Mouse (Mus musculus) kidney, postnatal 4 days (tissue): Measurements from ENCODE around the gene Smarca4.
"Not testable (repeated sequence)": the region's sequence is repeated elsewhere in the genome, so short reads cannot be mapped to it uniquely, and the experiment has no call there.

Source experiments
- DNase-seq, 2 experiments: peaks; one replicate each; pipeline ENCODE4 v3.0.0; 2021; ENCODE audit warnings: mixed read lengths in 2 of 2

The Smarca4 gene

DNA sequence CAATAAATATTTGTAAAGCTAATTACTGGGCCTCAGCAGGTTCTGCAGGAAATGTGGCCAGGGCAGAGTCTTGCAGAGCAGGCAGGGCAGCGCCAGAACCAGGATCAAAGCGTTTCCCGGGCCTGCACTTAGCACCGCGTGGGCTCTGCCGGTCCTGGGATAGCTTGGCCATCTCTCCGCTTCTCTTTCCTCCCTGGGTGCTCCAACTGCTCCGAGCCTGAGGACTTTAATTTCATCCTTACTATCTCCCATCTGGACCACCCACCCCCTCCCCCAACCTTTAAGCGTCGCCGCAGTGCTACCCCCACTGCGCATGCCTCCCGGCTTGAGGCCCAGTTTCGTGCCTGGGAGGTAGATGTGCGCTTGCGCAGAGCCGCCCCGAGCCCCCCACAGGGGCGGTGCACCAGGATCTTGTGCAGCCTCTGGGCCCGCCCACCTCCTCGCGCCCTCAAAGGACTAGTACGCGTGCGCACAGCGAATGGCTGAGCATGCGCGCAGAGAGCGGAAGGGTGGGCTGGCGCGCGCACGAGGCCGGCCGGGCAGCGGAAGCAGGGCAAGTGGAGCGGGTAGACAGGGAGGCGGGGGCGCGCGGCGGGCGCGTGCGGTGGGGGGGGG lies at the start of gene Smarca4:
Gene Smarca4, plus strand, starts transcription at position 553 of the 615 bp plus-strand sequence.
- DNase-seq, result peak; percentile 99 to 100

DNA sequence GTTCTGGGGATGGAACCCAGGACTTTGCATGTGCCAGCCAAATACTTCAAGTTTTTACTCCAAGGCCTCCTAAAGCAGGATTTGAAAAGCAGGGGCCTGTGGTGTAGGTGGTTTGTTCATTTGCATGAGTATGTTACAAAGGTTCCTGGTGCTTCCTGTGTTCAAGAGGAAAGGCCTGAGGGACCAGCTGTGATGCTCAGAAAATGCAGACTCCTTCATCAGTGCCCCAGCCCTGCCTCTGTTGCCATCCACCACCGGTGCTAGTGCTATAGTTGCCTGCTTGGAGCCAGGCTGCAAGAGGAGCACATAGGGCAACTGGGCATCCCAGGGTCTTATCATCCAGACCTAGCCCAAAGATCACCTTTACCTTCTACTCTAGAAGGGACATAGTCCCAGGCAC lies 49.4 kb upstream of the Smarca4 start:
- DNase-seq, result no peak

DNA sequence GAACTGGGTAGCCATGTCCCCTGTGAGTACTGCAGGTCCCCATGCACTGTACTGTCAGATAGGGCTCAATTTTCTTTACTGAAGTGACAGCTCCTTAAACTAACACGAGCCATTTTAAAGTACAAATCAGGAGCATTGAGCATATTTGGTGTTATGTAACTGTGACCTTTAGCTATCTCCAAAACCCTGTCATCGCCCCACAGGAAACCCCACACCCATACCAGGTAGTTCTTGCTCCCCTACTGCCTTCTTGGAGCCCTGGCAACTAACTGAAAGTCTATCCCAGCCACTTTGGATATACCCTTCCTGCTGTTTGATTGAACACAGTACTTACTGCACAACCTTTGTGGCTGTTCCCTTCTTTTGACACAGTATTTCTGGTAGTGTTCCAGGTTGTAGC lies 48.9 kb upstream of the Smarca4 start:
- DNase-seq, result no peak

DNA sequence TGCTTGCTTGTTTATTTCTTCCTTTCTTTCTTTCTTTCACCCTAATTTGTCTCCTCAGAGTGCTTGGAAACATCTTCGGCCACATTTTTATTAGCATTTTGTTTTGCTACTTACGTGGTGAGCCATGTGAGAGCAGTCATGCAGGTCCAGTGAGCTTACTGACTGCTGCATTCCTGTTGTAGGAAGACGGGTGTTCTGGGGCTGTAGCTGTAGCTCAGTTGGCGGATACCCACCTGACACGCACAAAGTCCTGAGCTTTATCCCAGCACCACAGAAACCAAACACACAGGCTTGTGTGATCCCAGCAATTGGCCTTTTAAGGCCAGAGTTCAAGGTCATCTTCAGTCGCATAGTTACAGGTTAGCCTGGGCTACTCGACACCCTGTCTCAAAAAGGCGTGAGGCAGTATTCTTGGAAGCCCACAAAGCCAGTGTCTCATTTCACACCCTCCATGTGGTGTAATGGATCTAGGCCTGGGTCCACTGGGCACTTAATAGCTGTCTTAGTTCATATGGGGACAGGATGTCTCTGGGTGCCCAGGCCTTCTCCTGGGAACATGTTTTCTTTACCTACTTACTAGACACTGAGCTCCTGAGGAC lies 47.2 kb upstream of the Smarca4 start:
- DNase-seq, result no peak

DNA sequence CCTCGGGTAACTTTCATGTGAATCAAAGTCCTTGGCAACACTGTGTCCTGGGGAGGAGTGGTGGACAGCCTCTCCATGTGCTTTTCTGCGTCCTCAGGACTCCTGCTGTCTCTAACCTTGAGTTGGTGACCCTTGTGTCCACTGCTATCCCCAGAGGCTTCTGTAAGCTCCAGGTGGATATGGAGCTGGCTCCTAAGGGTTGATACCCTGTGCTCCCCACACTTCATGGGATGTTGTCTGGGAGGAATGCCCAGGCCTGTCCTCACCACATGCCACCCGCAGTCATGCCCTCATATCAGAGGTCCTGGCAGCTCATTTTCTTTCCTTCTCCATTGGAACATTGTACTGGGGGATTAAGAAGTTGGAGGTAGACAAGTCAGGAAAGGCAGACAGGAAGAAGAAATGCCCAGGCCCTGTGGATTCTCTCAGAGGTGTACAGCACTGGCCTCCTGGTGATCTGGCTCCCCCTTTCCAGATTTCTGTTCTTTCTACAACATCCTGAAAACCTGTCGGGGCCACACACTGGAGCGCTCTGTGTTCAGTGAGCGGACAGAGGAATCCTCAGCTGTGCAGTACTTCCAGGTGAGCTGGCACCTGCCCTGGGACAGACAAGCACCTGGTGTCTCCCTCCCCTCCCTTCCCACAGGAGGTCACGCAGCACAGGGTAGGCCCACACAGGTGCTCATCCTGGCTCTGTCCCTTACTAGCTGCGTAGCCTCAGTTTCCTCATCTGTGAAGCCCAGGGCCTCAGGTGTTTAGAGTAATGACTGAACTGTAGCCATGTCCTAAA lies 41.8 kb upstream of the Smarca4 start:
- no peak for DNase-seq

DNA sequence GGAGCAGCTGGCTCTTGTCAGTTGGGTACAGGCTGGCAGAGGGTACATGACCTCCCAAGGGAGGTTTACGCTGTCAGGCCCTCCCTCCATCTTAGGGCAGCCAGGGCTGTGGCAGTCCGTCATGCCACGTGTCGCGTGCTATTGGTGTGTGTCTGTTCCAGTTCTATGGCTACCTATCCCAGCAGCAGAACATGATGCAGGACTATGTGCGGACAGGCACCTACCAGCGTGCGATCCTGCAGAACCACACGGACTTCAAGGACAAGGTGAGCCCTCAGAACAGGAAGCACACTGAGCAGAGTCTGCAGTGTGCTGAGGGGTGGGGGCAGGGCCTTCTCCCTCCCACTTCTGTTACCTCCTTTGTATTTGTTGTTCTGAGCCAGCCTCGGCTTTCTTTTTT lies 40.7 kb upstream of the Smarca4 start:
- no peak for DNase-seq

DNA sequence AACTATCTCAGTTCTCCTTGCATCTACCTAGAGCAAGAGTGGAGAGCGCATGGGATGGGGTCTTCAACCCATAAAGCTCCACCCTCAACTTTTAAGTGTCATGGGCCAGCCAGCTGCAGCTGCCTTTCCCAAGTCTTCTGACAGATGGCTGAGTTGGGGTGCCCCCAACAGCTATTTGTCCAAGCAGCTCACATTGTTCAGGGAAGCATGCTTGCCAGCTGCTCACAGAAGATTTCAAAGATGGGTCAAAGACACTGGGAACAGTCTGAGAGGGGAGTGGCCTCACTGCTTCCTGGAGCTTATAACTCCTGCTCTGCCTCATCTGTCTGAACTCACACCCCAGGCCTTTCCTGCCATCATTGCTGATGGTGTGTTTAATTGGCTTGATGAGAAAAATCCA lies 39.7 kb upstream of the Smarca4 start:
- no peak for DNase-seq

DNA sequence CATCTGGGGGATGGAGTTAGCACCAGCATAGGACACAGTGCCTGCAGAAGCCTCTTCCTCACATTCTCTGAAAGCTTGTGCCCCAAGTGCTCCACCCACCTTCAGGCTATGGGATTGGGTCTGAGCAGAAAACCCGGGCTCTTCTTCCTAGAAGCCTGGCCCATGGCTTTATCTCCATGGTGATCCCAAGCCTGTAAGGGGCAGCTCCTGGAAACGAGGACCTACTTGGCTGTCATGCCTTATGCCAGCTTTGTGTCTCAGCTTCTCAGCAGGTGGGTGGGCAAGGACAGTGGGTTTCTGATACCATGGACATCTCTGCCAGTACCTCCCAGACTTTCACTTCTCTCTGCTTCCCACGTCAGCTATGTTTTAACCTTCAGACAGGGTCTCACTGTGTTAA lies 37.7 kb upstream of the Smarca4 start:
- no peak for DNase-seq

DNA sequence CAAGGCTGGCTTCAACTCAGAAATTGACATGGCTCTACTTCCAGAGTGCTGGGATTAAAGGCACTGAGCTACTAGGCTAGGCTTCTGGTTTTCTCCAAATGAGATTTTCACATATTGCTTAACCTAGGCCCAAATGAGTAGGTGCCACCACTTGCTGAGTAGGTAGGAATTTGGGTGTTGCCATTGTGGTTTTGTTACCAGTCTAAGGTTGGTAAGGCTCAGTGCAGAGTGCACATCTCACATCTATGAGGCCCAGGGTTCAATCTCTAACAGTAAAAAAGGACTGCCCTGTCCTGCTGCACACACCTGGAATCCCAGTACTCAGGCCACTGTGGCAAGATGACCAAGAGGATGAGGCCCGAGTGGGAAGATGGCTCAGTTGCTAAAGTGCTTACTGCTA lies 30.6 kb upstream of the Smarca4 start:
- no peak for DNase-seq

DNA sequence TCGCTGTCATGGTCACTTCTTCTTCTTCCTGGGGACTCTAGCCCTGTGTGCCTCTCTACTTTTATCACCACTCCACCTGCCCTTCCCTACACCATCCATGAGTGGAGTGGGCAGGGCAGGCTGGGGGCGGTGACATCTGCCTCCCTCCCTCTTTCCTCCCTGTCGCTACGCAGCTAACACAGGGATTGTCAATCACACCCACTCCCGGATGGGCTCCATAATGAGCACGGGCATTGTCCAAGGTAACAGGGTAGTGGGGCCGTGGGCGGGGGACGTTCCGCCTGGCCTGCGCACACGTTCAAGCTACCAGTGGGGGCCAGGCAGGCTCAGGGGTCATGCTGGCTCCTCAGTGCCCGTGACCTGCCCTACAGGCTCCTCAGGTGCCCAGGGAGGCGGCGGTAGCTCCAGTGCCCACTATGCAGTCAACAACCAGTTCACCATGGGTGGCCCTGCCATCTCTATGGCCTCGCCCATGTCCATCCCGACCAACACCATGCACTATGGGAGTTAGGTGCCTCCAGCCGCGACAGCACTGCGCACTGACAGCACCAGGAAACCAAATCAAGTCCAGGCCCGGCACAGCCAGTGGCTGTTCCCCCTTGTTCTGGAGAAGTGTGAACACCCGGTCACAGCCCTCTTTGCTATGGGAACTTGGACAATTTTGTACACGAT lies 28.2 kb upstream of the Smarca4 start:
- DNase-seq, result no peak

DNA sequence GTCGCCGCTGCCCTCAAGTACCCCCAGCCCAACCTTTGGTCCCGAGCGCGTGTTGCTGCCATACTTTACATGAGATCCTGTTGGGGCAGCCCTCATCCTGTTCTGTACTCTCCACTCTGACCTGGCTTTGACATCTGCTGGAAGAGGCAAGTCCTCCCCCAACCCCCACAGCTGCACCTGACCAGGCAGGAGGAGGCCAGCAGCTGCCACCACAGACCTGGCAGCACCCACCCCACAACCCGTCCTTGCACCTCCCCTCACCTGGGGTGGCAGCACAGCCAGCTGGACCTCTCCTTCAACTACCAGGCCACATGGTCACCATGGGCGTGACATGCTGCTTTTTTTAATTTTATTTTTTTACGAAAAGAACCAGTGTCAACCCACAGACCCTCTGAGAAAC lies 27.6 kb upstream of the Smarca4 start:
- peak in 1 of 2 experiments; percentile 28 for DNase-seq

DNA sequence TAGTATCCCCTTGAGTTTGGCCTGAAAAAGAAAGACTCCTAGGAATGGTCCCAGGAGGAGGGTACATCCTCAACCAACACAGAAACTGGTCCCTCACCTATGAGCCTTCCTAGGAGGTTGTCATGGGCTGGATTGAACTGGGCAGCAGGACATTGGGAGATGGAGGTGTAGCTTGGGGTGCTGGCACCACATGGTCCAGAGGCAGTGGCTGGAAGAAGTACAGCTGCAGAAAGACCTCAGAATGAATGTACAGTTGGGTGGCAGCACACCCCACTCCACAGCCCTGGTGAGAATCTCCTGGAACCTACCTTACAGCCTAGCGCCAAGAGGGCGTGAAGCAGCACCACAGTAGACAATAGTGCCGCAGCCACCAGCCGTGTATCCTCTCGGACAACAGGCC lies 26.4 kb upstream of the Smarca4 start:
- DNase-seq, result no peak

DNA sequence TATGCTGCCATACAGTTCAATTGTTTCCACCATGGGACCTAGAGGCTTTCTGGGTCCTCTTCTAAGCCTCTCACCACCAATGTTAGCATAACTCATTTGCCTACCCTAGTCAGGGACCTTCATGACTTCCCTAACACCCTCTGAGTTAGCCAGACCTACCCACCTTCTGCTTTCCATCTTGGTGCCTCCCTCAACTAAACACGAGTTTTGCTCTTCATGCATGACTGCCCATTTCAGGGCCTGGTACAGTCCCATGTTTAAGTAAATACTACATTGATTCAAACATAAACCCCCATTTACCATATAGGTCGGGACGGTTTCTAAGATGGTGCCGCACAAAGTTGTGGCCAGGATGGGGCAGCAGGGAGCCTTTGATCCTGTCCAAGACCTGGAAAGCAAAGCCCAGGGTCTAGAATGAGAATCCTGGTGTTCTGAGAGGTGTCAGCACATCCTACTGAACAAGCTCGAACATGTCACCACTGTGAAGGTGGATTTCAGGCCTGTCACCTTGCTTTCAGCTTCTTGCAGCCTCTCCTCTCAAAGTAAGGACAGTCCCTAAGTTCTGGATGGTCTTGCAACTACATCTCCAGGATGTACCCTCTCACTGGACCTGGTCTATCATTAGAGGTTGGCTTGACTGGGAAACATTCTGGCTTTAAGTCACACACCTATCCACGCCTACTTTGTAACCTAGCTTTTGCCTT lies 24.7 kb upstream of the Smarca4 start:
- no peak for DNase-seq

DNA sequence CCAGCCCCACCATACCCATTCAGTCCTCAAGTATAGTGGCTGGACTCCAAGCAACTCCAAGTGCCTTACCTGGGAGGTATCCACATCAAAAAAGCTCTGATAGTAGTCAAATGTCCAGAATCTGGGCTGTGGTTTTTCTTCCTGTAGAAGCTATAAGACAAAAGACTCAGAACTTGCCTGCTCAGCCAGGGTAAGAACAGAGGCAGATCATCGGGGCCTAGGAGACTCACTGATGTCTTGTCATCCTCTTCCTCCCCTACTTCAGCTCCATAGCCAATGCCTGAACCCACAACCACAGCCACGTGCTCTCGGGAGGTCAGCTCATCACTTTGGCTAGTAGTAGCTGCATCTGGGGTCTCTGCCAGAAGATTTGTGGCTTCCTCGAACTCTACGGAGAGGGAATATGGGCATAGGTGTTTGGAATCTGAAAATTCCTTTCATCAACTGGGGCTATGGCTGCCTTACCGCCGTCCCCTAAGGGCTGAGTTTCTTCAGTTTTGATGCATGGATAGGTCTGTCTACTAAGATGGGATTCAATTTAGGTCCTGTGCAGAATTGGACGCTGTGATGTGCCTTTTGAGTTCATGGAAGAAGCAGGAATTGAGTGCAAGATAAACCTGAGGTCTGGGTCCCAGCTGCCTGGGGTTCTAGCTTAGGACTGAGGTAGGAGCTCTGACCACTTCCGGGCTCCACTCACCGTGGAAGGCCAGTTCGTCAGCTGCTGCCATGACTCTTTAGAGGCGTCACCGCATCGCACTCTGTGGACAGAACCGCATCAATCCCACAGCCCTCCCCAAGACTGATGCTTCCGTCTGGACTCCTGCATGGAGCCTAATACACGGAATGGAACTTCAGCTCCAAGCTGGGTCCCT lies 23.9 kb upstream of the Smarca4 start:
- DNase-seq, result peak in 1 of 2 experiments; percentile 14

DNA sequence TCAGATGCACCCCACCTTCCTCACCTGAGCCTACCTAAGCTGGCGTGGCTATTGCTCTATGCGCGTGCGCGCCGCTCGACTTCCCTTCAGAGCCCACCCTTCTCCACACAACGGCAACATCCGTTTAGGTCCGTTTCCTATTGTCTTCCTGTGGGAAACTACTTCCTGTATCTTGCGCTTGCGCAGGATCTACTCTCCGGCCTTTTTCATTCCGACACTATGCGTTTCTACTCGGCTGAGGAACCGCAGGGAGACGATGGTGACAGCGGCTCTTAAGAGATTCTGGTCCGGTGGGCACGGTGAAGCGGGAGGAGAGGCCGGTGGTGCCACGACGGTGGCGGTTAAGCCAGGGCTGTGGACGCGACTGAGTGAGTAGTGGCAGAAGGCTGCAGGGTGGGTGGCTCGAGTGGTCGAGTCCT lies 23.3 kb upstream of the Smarca4 start, which contains the start of the genes Timm29 and Yipf2:
Gene Timm29, plus strand, starts transcription at position 20 of the 419 bp plus-strand sequence.
Gene Yipf2, minus strand, starts transcription at position 126 of the 419 bp plus-strand sequence.
- peak; percentile 87 to 92 for DNase-seq

DNA sequence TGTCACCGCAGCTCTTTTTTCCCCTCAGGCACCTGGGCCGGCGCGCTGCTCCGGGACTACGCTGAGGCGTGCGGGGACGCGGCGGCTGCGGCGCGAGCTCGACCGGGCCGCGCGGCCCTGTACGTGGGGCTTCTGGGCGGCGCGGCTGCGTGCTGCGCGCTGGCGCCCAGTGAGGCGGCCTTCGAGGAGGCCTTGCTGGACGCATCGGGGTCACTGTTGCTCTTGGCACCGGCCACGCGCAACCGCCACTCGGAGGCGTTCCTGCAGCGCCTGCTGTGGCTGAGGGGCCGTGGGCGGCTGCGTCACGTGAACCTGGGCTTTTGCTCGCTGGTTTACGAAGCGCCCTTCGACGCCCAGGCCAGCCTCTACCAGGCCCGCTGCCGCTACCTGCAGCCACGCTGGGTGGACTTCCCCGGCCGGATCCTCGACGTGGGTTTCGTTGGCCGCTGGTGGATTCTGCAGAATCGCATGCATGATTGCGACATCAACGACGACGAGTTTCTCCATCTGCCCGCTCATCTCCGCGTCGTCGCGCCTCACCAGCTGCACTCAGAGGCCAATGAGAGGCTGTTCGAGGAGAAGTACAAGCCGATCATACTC lies 22.7 kb upstream of the Smarca4 start:
- DNase-seq, result peak; percentile 63 to 78

DNA sequence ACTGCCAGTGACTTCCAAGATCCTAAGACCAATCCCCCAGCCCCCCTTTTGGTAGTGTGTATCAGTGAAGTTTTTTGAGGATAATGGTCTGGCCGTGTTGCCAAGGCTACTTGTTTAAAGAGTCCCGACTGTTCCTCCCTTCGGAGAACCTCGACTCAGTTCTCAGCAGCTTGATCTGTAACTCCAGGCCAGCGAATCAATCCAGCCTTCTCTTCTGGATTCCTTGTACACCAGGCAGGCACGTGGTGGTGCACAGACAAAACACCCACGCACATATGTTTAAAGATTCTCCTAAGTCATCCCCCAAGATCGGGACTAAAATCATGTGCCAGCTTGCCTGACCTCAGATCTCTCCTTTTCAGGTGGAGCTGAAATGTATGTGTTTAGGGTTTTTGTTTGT lies 21.6 kb upstream of the Smarca4 start:
- not testable (repeated sequence) for DNase-seq

DNA sequence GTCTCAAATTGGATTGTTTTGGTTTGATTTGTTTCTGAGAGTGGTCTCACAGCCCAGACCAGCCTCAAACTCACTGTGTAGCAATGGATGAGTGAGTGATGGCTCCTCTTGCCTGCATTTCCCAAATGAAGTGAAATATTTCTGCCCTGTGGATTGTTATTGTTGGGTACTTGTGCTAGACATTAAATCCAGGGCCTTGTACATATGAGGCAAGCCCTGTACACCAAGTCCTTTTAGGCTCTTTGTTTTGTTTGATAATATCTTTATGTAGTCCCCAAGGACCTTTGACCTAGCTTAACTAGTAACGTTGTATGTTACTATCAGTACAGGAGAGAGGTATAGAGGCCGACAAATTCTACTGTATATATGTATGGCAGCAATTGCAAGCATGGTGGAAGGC lies 21.1 kb upstream of the Smarca4 start:
- DNase-seq, result no peak

DNA sequence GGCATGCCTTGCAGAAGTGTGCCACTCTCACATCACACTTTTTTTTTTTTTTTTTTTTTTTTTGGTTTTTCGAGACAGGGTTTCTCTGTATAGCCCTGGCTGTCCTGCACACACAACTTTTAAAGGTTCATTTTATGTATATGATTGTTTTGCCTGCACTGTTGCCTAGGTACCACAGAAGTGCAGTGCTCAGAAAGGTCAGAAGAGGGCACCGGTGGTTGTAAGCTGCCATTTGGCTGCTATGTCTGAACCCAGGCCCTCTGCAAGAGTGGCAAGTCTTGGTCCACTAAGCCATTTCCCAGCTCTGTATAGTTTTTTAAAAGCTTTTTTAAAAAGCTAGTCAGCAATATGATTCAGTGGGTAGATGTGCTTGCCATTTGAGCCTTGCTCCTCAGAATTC lies 17.8 kb upstream of the Smarca4 start:
- DNase-seq, result peak; percentile 43 to 46

DNA sequence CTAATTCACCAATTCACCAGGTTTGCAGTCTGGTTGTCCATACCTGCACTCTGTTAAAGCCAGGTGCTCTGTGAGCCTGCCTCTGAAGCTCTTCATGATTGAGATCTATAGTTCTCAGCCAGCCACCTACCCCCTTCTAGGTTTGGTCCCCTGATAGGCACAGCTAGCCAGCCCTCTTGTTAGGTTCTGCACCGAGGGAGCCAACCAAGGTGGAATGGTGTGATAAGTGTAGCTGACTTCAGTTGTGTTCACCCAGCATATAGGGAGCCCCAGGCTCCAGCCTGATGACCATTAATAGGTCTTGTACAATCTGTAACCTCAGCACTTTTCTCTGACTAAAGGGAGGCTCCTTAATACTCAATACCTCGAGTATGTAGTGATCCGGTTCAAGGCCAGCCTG lies 15.8 kb upstream of the Smarca4 start:
- DNase-seq, result no peak

DNA sequence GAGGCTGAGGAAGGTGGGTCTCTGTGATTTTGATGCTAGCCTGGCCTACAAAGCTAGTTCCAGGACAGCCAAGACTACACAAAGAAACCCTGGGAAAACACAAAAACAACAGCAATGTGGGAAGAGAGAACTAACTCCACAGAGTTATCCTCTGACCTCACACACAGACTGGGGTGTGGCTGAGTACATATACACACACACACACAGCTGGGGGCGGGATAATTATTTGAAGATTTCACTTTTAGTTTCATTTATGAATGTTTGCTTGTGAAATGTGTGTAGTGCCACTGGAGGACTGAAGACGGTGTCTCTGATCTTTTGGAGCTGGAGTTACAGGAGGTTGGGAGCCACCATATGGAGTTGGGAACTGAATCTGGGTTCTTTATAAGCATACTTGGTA lies 14.9 kb upstream of the Smarca4 start:
- no peak for DNase-seq
